Mouse (Mus musculus) MEL (cell line): Measurements from ENCODE around the gene Ctsa. TPM values are rescaled to one million over a fixed set of nuclear protein-coding genes. Genes with fewer than 3 reads are reported as not detected.

Experiments used
- DNase-seq: peaks from one replicate; pipeline ENCODE4 v3.0.0; 2011; ENCODE audit warnings: low read depth, low spot score
- H3K27ac ChIP-seq: 2 replicates; pipeline ENCODE4 v1.5.1; 2012; ENCODE audit warnings: low read depth, mild to moderate bottlenecking, control low read depth, low read length, moderate library complexity; ENCODE audit not compliant: control insufficient read depth
- H3K27me3 ChIP-seq, 2 experiments: fragments of 150-350 bp in 1 of 2; sonication (generic) in 1 of 2; 2 replicates each; pipeline ENCODE4 v1.6.1; 2012; ENCODE audit warnings: low read length in 2 of 2, mild to moderate bottlenecking in 2 of 2, improper control_type of control experiment in 1 of 2, moderate library complexity in 1 of 2; ENCODE audit not compliant: insufficient read depth in 2 of 2, control insufficient read depth in 1 of 2
- H3K36me3 ChIP-seq, 2 experiments: 2 replicates each; pipeline ENCODE4 v1.6.1; 2012 to 2014; ENCODE audit warnings: low read length in 2 of 2, improper control_type of control experiment in 1 of 2, inconsistent platforms in 1 of 2, mild to moderate bottlenecking in 1 of 2; ENCODE audit not compliant: insufficient read depth in 2 of 2, control insufficient read depth in 1 of 2
- H3K4me1 ChIP-seq, 2 experiments: fragments of 150-350 bp in 1 of 2; sonication (generic) in 1 of 2; 2 replicates each; pipeline ENCODE4 v1.6.1; 2012; ENCODE audit warnings: low read length in 2 of 2, improper control_type of control experiment in 1 of 2, mild to moderate bottlenecking in 1 of 2; ENCODE audit not compliant: insufficient read depth in 2 of 2, control insufficient read depth in 1 of 2
- H3K4me3 ChIP-seq, 2 experiments: fragments of 150-350 bp in 1 of 2; sonication (generic) in 1 of 2; 2 replicates each; pipeline ENCODE4 v1.5.1; 2012; ENCODE audit warnings: low read depth in 2 of 2, low read length in 2 of 2, mild to moderate bottlenecking in 2 of 2, moderate library complexity in 2 of 2, control low read depth in 1 of 2, improper control_type of control experiment in 1 of 2; ENCODE audit not compliant: control insufficient read depth in 1 of 2, insufficient read depth in 1 of 2
- H3K79me2 ChIP-seq: 2 replicates; pipeline ENCODE4 v1.6.1; 2012; ENCODE audit warnings: mild to moderate bottlenecking, low read length, moderate library complexity; ENCODE audit not compliant: control insufficient read depth, poor library complexity, insufficient read depth
- H3K9ac ChIP-seq: 2 replicates; pipeline ENCODE4 v1.6.1; 2012; ENCODE audit warnings: low read depth, mild to moderate bottlenecking, control low read depth, low read length, moderate library complexity; ENCODE audit not compliant: control insufficient read depth, poor library complexity, severe bottlenecking
- H3K9me3 ChIP-seq: fragments of 150-350 bp; sonication (generic); replicated peaks from 2 replicates; pipeline ENCODE4 v1.6.1; 2012; ENCODE audit warnings: mild to moderate bottlenecking, low read length, improper control_type of control experiment, moderate library complexity; ENCODE audit not compliant: insufficient read depth
- BHLHE40 ChIP-seq: IDR thresholded peaks from 2 replicates; pipeline ENCODE4 v1.6.1; 2012; ENCODE audit warnings: low read depth, mild to moderate bottlenecking, inconsistent platforms, low read length, improper control_type of control experiment, borderline replicate concordance
- CTCF ChIP-seq, 3 experiments: IDR thresholded peaks in 2 of 3; conservative IDR thresholded peaks in 1 of 3; 2 replicates each; pipeline ENCODE4 v1.5.1; 2011 to 2012; ENCODE audit warnings: low read length in 3 of 3, low read depth in 2 of 3, mild to moderate bottlenecking in 2 of 3, improper control_type of control experiment in 1 of 3, inconsistent platforms in 1 of 3, mixed read lengths in 1 of 3, moderate library complexity in 1 of 3; ENCODE audit not compliant: control insufficient read depth in 1 of 3, insufficient read depth in 1 of 3, poor library complexity in 1 of 3, severe bottlenecking in 1 of 3
- E2F4 ChIP-seq: IDR thresholded peaks from 2 replicates; pipeline ENCODE4 v1.6.1; 2011; ENCODE audit warnings: low read depth, low read length, improper control_type of control experiment, borderline replicate concordance
- ELF1 ChIP-seq: IDR thresholded peaks from 2 replicates; pipeline ENCODE4 v1.6.1; 2014; ENCODE audit warnings: low read depth, mild to moderate bottlenecking, inconsistent platforms, low read length, improper control_type of control experiment, moderate library complexity
- ETS1 ChIP-seq: IDR thresholded peaks from 2 replicates; pipeline ENCODE4 v1.6.1; 2012; ENCODE audit warnings: low read depth, mild to moderate bottlenecking, inconsistent platforms, low read length, improper control_type of control experiment, moderate library complexity
- GATA1 ChIP-seq: IDR thresholded peaks from 2 replicates; pipeline ENCODE4 v1.6.1; 2011; ENCODE audit warnings: low read depth, low read length, improper control_type of control experiment
- MAZ ChIP-seq: IDR thresholded peaks from 2 replicates; pipeline ENCODE4 v1.6.1; 2012; ENCODE audit warnings: low read depth, mild to moderate bottlenecking, inconsistent platforms, low read length, improper control_type of control experiment
- MEF2A ChIP-seq: IDR thresholded peaks from 2 replicates; pipeline ENCODE4 v1.6.1; 2014; ENCODE audit warnings: low read depth, mild to moderate bottlenecking, inconsistent platforms, low read length, improper control_type of control experiment; ENCODE audit not compliant: poor library complexity, insufficient replicate concordance, severe bottlenecking; ENCODE audit errors: extremely low read depth
- NRF1 ChIP-seq: IDR thresholded peaks from 2 replicates; pipeline ENCODE4 v1.6.1; 2014; ENCODE audit warnings: low read depth, mild to moderate bottlenecking, inconsistent platforms, low read length, improper control_type of control experiment, moderate library complexity; ENCODE audit not compliant: poor library complexity, insufficient read depth, severe bottlenecking
- POLR2AphosphoS2 ChIP-seq: IDR thresholded peaks from 2 replicates; pipeline ENCODE4 v1.6.1; 2011; ENCODE audit warnings: low read length, improper control_type of control experiment
- POLR2AphosphoS5 ChIP-seq: IDR thresholded peaks from 2 replicates; pipeline ENCODE4 v1.6.1; 2012; ENCODE audit warnings: low read depth, borderline replicate concordance, mild to moderate bottlenecking, inconsistent platforms, low read length, moderate library complexity, mixed read lengths
- RAD21 ChIP-seq: IDR thresholded peaks from 2 replicates; pipeline ENCODE4 v1.6.1; 2011; ENCODE audit warnings: mild to moderate bottlenecking, low read depth, low read length, improper control_type of control experiment
- SMC3 ChIP-seq: IDR thresholded peaks from 2 replicates; pipeline ENCODE4 v1.6.1; 2011; ENCODE audit warnings: low read depth, low read length, improper control_type of control experiment
- TAL1 ChIP-seq: IDR thresholded peaks from 2 replicates; pipeline ENCODE4 v1.6.1; 2012; ENCODE audit warnings: mild to moderate bottlenecking, inconsistent platforms, low read length, moderate library complexity, mixed read lengths
- UBTF ChIP-seq: IDR thresholded peaks from 2 replicates; pipeline ENCODE4 v1.6.1; 2012; ENCODE audit warnings: low read depth, mild to moderate bottlenecking, inconsistent platforms, low read length, improper control_type of control experiment, moderate library complexity, borderline replicate concordance; ENCODE audit not compliant: insufficient read depth
- USF1 ChIP-seq: IDR thresholded peaks from 2 replicates; pipeline ENCODE4 v1.6.1; 2014; ENCODE audit warnings: low read depth, mild to moderate bottlenecking, inconsistent platforms, low read length, improper control_type of control experiment, moderate library complexity
- ZC3H11A ChIP-seq: IDR thresholded peaks from 2 replicates; pipeline ENCODE4 v1.6.1; 2012; ENCODE audit warnings: low read depth, mild to moderate bottlenecking, inconsistent platforms, low read length, improper control_type of control experiment
- ZMIZ1 ChIP-seq: IDR thresholded peaks from 2 replicates; pipeline ENCODE4 v1.6.1; 2012; ENCODE audit warnings: low read depth, mild to moderate bottlenecking, inconsistent platforms, low read length, improper control_type of control experiment, moderate library complexity
- ZNF384 ChIP-seq: IDR thresholded peaks from 2 replicates; pipeline ENCODE4 v1.6.1; 2012; ENCODE audit warnings: low read depth, mild to moderate bottlenecking, inconsistent platforms, low read length, improper control_type of control experiment
- polyA plus RNA-seq, 2 experiments: library from polyadenylated mRNA; stranded (reverse) in 1 of 2; unstranded in 1 of 2; fragments of >175 nt in 1 of 2; fragments of >200 nt in 1 of 2; gene quantifications; 2 replicates each; pipeline versions ENCODE4 v1.2.1 to v1.2.4; 2012; ENCODE audit warnings: low replicate concordance in 2 of 2, low read depth in 1 of 2; ENCODE audit not compliant: insufficient read length in 2 of 2, insufficient read depth in 1 of 2, missing spikeins in 1 of 2
- total RNA-seq: library from RNA; depleted of rRNA; stranded (reverse); fragments of 300-350 nt; gene quantifications from 2 replicates; pipeline ENCODE4 v1.2.3, GENCODE M21; 2012

Gene Ctsa
- total and polyA plus RNA-seq, 3 experiments: 50.5 to 87.7 TPM; not detected in 1

DNA sequence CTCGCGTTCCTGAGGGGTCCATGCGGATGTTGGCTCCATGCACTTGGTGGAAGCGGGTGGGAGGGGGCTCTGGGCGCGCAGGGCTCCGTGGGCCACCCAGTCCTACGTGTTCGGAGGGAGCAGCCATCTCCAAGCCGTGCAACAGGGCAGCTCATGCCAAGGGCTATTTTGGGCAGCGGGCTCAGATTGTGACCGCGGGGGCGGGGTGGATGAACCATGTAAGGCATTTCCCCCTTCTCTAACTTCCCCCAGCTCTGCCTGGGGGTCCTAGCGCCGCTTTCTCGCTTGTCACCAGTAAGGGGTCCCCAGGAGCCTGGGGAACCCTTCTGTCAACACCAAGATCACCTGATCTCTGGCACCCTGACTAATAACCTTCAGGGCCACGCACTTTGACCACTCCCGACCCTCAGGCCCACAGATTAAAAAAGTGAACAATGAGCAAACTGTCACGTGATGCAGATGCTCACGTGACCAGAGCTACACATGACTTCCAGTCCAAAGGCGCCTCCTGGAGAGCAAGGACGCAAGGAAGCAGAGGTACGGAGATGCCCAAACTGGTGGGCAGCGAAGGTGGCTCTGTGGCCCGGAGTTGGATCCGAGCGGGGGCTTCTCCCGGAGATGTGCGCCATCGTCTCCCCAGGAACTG is 764 bp downstream of the Ctsa start, which contains the start of gene Neurl2 (continued):
- TF ChIP-seq ETS1 (peak; percentile 67), ZC3H11A (no peak), MEF2A (0 out of 2 replicates have a peak, but pooled peaks have one; percentile 23)

DNA sequence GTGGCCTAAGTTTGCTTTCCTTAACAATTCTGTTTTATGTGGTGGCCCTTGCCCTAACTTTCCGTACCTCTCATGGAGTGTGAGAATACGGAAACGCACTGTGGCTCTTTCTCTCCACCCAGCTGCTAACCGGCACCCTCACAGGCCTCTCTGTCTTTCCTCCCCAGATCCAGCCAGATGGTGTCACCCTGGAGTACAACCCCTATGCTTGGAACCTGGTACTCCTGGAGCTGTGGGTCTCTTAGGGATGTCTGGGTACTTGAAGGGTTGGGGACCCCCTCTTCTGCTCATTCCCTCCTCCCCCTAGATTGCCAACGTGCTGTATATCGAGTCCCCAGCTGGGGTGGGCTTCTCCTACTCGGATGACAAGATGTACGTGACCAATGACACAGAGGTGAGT is 1.9 kb downstream of the Ctsa start:
- Histone ChIP-seq H3K9ac (peak overlapping the region; percentile 82), H3K27ac (peak overlapping the region; percentile 48; the same call in 1 of the 2 replicates), H3K4me1 (peaks cover 0 to 5% of the 10 kb centered on the region in 2 experiments; a peak in 1 of 4 replicates), H3K36me3 (peaks cover 2% of the 10 kb centered on the region in 2 experiments; a peak in 1 of 4 replicates), H3K79me2 (peaks cover 18% of the 10 kb centered on the region), H3K27me3 (no peaks in the 10 kb centered on the region), H3K9me3 (no peaks in the 10 kb centered on the region), H3K4me3 (peak overlapping the region; percentile 56 to 86)
- DNase-seq: peak; percentile 52
- TF ChIP-seq E2F4 (no peak), RAD21 (no peak), ZC3H11A (no peak), SMC3 (0 out of 2 replicates have a peak, but pooled peaks have one; percentile 20), UBTF (no peak), BHLHE40 (no peak), ETS1 (no peak), MAZ (no peak), TAL1 (no peak), ELF1 (no peak), USF1 (peak; percentile 31; the same call in 1 of the 2 replicates), GATA1 (no peak), ZMIZ1 (no peak), POLR2AphosphoS2 (no peak), POLR2AphosphoS5 (no peak), CTCF (IDR thresholded peaks at IDR 0.05 in 2 of 3, conservative IDR thresholded peaks at IDR 0.05 in 1 of 3; ENCODE audit: control insufficient read depth in 1 of 3, insufficient read depth in 1 of 3, low read depth in 2 of 3, low read length in 3 of 3, poor library complexity in 1 of 3, severe bottlenecking in 1 of 3) (peak in 2 of 3 experiments; percentile 18 to 20; a peak in 3 of 6 replicates), ZNF384 (no peak), NRF1 (no peak)
